Mouse (Mus musculus) olfactory bulb, adult 2 months (tissue): ENCODE data around the gene Tex36.

Experiments used
- CTCF ChIP-seq: fragments of 200-500 bp; IDR thresholded peaks from 2 replicates; pipeline ENCODE4 v1.5.1; 2012; ENCODE audit warnings: low read depth, mild to moderate bottlenecking, low read length, moderate library complexity; ENCODE audit not compliant: insufficient read depth
- POLR2A ChIP-seq: fragments of 200-500 bp; IDR thresholded peaks from 2 replicates; pipeline ENCODE4 v1.6.1; 2012; ENCODE audit warnings: mild to moderate bottlenecking, low read depth, low read length, moderate library complexity; ENCODE audit not compliant: insufficient read depth

- no peak for TF ChIP-seq CTCF
- TF ChIP-seq POLR2A = no peak
Measured at GRCm38 (mm10) chr7:133612981-133613380, 11.0 kb upstream of the Tex36 start.
